Mouse (Mus musculus) cortical plate, adult 2 months (tissue): ENCODE measurements at regions not wholly inside any gene's neighbourhood (a gene's known extent, or its start where the extent isn't known, plus 50 kb on each side); places are given as distances from the start of the nearest gene placed in this dataset.

ENCODE experiments used
- H3K27ac ChIP-seq: fragments of 200-500 bp; 2 replicates; pipeline ENCODE4 v1.5.1; 2012; ENCODE audit warnings: low read length, control low read depth, inconsistent platforms; ENCODE audit not compliant: insufficient read depth
- H3K4me1 ChIP-seq: fragments of 200-500 bp; 2 replicates; pipeline ENCODE4 v1.6.1; 2011; ENCODE audit warnings: low read length; ENCODE audit not compliant: control insufficient read depth, insufficient read depth
- H3K4me3 ChIP-seq: fragments of 200-500 bp; 2 replicates; pipeline ENCODE4 v1.5.1; 2011; ENCODE audit warnings: mild to moderate bottlenecking, low read length, control low read depth; ENCODE audit not compliant: insufficient read depth
- CTCF ChIP-seq: fragments of 200-500 bp; IDR thresholded peaks from 2 replicates; pipeline ENCODE4 v1.5.1; 2011; ENCODE audit warnings: mild to moderate bottlenecking, control low read depth, low read length; ENCODE audit not compliant: insufficient read depth; ENCODE audit errors: extremely low read depth
- POLR2A ChIP-seq: fragments of 200-500 bp; IDR thresholded peaks from 2 replicates; pipeline ENCODE4 v1.6.1; 2011; ENCODE audit warnings: mild to moderate bottlenecking, low read length, control low read depth; ENCODE audit not compliant: insufficient read depth; ENCODE audit errors: extremely low read depth

DNA sequence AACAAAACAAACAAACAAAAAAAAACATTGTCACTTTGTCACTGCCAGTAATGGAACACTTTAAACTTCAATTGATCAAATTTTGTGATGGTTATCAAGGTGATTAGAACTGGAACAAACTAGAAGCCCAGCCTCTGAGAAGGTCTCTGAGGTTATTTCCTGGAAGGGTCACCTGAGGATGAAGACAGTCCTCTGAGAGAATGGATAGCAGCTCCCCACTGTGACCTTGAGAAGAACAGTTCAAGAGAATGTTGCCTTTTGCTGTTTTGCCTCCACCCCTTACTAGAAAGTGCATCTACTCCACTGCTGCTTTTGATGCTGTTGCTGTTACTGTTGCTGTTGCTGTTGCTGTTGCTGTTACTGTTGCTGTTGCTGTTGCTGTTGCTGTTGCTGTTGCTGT lies 205.1 kb upstream of the Clec14a start:
- TF ChIP-seq POLR2A (no peak), CTCF (no peak)
- no peak overlapping the region for H3K27ac ChIP-seq
- no peaks in the 10 kb centered on the region for H3K4me1 ChIP-seq
- H3K4me3 ChIP-seq, result no peak overlapping the region

- no peaks in the 10 kb centered on the region for H3K4me1 ChIP-seq
- H3K4me3 ChIP-seq, result no peak overlapping the region
- H3K27ac ChIP-seq, result no peak overlapping the region
- no peak for TF ChIP-seq CTCF
- no peak for TF ChIP-seq POLR2A
Measured at GRCm38 (mm10) chr12:58473511-58473910, 204.4 kb upstream of the Clec14a start.

GRCm38 (mm10) chr12:58460465-58460864 lies 191.4 kb upstream of the Clec14a start:
- TF ChIP-seq POLR2A (no peak), CTCF (no peak)

DNA sequence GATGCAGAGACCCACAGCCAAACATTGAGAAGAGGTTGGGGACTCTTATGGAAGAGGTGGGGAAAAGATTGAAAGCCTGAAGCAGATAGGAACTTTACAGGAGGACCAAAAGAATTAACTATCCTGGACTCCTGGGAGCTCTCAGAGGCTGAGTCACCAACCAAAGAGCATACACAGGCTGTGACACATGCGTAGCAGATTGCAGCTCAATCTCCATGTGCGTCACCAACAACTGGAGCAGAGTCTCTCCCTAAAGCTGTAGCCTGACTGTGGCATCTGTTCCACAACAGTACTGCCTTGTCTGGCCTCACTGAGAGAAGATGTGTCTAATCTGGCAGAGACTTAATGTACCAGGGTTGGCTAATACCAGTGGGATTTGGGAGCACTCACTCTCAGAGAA lies 185.7 kb upstream of the Clec14a start:
- H3K4me1 ChIP-seq, result no peaks in the 10 kb centered on the region
- TF ChIP-seq POLR2A (no peak), CTCF (no peak)
- H3K4me3 ChIP-seq, result no peak overlapping the region
- H3K27ac ChIP-seq, result no peak overlapping the region

More at GRCm38 (mm10) chr12:58460465-58460864, 191.4 kb upstream of the Clec14a start:
- no peaks in the 10 kb centered on the region for H3K4me1 ChIP-seq
- H3K4me3 ChIP-seq, result no peak overlapping the region
- H3K27ac ChIP-seq, result no peak overlapping the region

- no peaks in the 10 kb centered on the region for H3K4me1 ChIP-seq
- no peak for TF ChIP-seq CTCF
- TF ChIP-seq POLR2A, result no peak
- no peak overlapping the region for H3K4me3 ChIP-seq
- H3K27ac ChIP-seq, result no peak overlapping the region
Measured at GRCm38 (mm10) chr12:58443007-58443406, 173.9 kb upstream of the Clec14a start.

- Histone ChIP-seq H3K27ac (no peak overlapping the region), H3K4me1 (no peaks in the 10 kb centered on the region), H3K4me3 (no peak overlapping the region)
- no peak for TF ChIP-seq POLR2A
- no peak for TF ChIP-seq CTCF
Measured at GRCm38 (mm10) chr12:58441962-58442361, 172.9 kb upstream of the Clec14a start.

DNA sequence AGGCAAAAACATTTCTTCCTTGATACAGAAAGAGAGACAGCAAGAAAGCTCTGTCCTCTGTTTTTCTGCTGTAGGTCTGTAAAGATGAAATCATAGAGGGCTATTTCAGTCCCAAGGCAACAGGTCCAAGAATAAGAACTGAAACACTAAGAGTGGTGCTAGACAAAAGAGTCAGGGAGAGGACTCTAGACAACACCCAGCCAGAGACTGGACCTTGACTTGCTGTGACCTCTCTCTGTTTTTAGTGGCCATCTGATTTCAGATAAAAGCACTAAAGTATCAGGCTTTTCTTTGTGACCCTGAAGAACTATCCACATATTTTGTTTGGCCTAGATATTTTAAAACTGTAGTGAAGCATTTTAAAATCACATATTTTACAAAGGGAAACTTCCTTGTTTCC lies 171.6 kb upstream of the Clec14a start:
- Histone ChIP-seq H3K27ac (no peak overlapping the region), H3K4me3 (no peak overlapping the region), H3K4me1 (no peaks in the 10 kb centered on the region)
- no peak for TF ChIP-seq CTCF

DNA sequence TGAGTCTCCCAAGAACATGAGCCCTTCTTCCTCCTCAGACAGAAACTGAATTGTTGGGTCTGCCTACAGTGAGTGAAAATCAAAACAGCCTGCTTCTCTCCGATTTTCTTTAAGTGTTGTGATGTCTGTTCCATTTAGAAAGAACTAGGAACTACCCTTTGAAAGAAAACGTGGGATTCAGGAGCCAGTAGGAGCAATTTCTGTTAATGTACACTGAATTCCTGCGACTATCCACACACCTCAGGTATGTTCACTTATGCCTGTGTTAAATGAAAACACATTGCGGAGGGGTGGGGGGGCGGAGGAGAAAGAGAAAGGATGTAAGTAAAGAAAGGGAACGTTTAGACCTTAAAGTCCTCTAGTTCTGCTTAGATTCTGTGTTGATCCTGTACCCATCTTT lies 167.9 kb upstream of the Clec14a start:
- no peaks in the 10 kb centered on the region for H3K4me1 ChIP-seq
- no peak overlapping the region for H3K27ac ChIP-seq
- TF ChIP-seq CTCF, result no peak
- no peak for TF ChIP-seq POLR2A
- H3K4me3 ChIP-seq, result peak overlapping the region; percentile 39

GRCm38 (mm10) chr12:58434504-58434903 lies 165.4 kb upstream of the Clec14a start:
- Histone ChIP-seq H3K4me1 (no peaks in the 10 kb centered on the region), H3K4me3 (no peak overlapping the region), H3K27ac (no peak overlapping the region)
- TF ChIP-seq POLR2A, result no peak
- no peak for TF ChIP-seq CTCF

- no peak for TF ChIP-seq CTCF
- TF ChIP-seq POLR2A, result no peak
- Histone ChIP-seq H3K4me1 (peaks cover 4% of the 10 kb centered on the region; the same call in 1 of the 2 replicates), H3K4me3 (no peak overlapping the region), H3K27ac (0 out of 2 replicates have a peak overlapping the region, but pooled peaks have one; percentile 56)
Measured at GRCm38 (mm10) chr12:58429929-58430328, 160.8 kb upstream of the Clec14a start.
